Mouse (Mus musculus): ENCODE measurements around the gene Lamtor4.

The Lamtor4 gene

GRCm38 (mm10) chr5:138299613-138300012, 44.3 kb downstream of the Lamtor4 start:
- no peak for DNase-seq (ENCODE audit: low spot score)

Measured in MN1 (cell line).